Mouse (Mus musculus): ENCODE data around the gene Tnrc6b. TPM values are rescaled to one million over a fixed set of nuclear protein-coding genes. Genes with fewer than 3 reads are reported as not detected.
"Not testable (repeated sequence)": the region's sequence is repeated elsewhere in the genome, so short reads cannot be mapped to it uniquely, and the experiment has no call there.

The Tnrc6b gene
- total and polyA plus RNA-seq, 2 experiments from 2014 or later, result 32.2 to 33.5 TPM

GRCm38 (mm10) chr15:80899806-80900205, 188.7 kb downstream of the Tnrc6b start:
- Histone ChIP-seq H3K9ac (replicated peaks; ENCODE audit: low read length) (no peak overlapping the region), H3K36me3 (ENCODE audit: insufficient read depth, low read length) (peaks cover 55% of the 10 kb centered on the region)

GRCm38 (mm10) chr15:80901806-80902513, 190.8 kb downstream of the Tnrc6b start:
- Histone ChIP-seq H3K4me1 (ENCODE audit: insufficient read depth, low read length) (no peaks in the 10 kb centered on the region), H3K9ac (replicated peaks; ENCODE audit: low read length) (no peak overlapping the region), H3K36me3 (ENCODE audit: insufficient read depth, low read length) (peaks cover 54% of the 10 kb centered on the region), H3K27me3 (ENCODE audit: insufficient read depth, low read length) (no peaks in the 10 kb centered on the region), H3K9me3 (ENCODE audit: low read length) (no peaks in the 10 kb centered on the region), H3K4me3 (ENCODE audit: low read length) (no peak overlapping the region), H3K27ac (no peak overlapping the region), H3K4me2 (ENCODE audit: low read depth, low read length) (no peak overlapping the region)
- no peak for TF ChIP-seq CTCF (IDR thresholded peaks at IDR 0.05; ENCODE audit: low read depth)
- DNase-seq (ENCODE audit: low spot score) (no peak), ATAC-seq (no peak)
- WGBS, result 89% methylated on average over 6 of the region's 6 CpGs

More at GRCm38 (mm10) chr15:80899806-80900205, 188.7 kb downstream of the Tnrc6b start:
- Histone ChIP-seq H3K27ac (no peak overlapping the region), H3K4me3 (ENCODE audit: low read length) (no peak overlapping the region), H3K27me3 (ENCODE audit: insufficient read depth, low read length) (no peaks in the 10 kb centered on the region), H3K9me3 (ENCODE audit: low read length) (no peaks in the 10 kb centered on the region), H3K4me2 (ENCODE audit: low read depth, low read length) (no peak overlapping the region), H3K4me1 (ENCODE audit: insufficient read depth, low read length) (no peaks in the 10 kb centered on the region)
- ATAC-seq, result no peak
- WGBS, result 73% methylated on average over 2 of the region's 2 CpGs
- TF ChIP-seq CTCF (IDR thresholded peaks at IDR 0.05; ENCODE audit: low read depth), result no peak
- no peak for DNase-seq (ENCODE audit: low spot score)

GRCm38 (mm10) chr15:80904776-80905175, 193.7 kb downstream of the Tnrc6b start:
- not testable (repeated sequence) for ATAC-seq

GRCm38 (mm10) chr15:80910183-80910582, 199.1 kb downstream of the Tnrc6b start:
- ATAC-seq (no peak), DNase-seq (ENCODE audit: low spot score) (no peak)
- no peak for TF ChIP-seq CTCF (IDR thresholded peaks at IDR 0.05; ENCODE audit: low read depth)
- no peaks in the 10 kb centered on the region for H3K27me3 ChIP-seq (ENCODE audit: insufficient read depth, low read length)
- no peak overlapping the region for H3K27ac ChIP-seq
- H3K4me1 ChIP-seq (ENCODE audit: insufficient read depth, low read length), result no peaks in the 10 kb centered on the region
- H3K4me3 ChIP-seq (ENCODE audit: low read length), result no peak overlapping the region
- H3K4me2 ChIP-seq (ENCODE audit: low read depth, low read length), result no peak overlapping the region
- H3K36me3 ChIP-seq (ENCODE audit: insufficient read depth, low read length), result peaks cover 53% of the 10 kb centered on the region
- H3K9ac ChIP-seq (replicated peaks; ENCODE audit: low read length), result no peak overlapping the region
- no peaks in the 10 kb centered on the region for H3K9me3 ChIP-seq (ENCODE audit: low read length)
- 90% methylated on average over 3 of the region's 3 CpGs for WGBS

More at GRCm38 (mm10) chr15:80904776-80905175, 193.7 kb downstream of the Tnrc6b start:
- H3K4me2 ChIP-seq (ENCODE audit: low read depth, low read length); H3K4me3 ChIP-seq (ENCODE audit: low read length); H3K27ac ChIP-seq; H3K4me1 ChIP-seq (ENCODE audit: insufficient read depth, low read length); H3K9me3 ChIP-seq (ENCODE audit: low read length); H3K9ac ChIP-seq (replicated peaks; ENCODE audit: low read length); H3K27me3 ChIP-seq (ENCODE audit: insufficient read depth, low read length); DNase-seq (ENCODE audit: low spot score): not testable (repeated sequence)
- 97% methylated on average over 6 of the region's 6 CpGs for WGBS
- peaks cover 51% of the 10 kb centered on the region for H3K36me3 ChIP-seq (ENCODE audit: insufficient read depth, low read length)

GRCm38 (mm10) chr15:80910790-80911531, 199.8 kb downstream of the Tnrc6b start:
- no peak overlapping the region for H3K4me2 ChIP-seq (ENCODE audit: low read depth, low read length)
- no peak for DNase-seq (ENCODE audit: low spot score)
- no peaks in the 10 kb centered on the region for H3K27me3 ChIP-seq (ENCODE audit: insufficient read depth, low read length)
- H3K9me3 ChIP-seq (ENCODE audit: low read length), result no peaks in the 10 kb centered on the region
- H3K4me1 ChIP-seq (ENCODE audit: insufficient read depth, low read length), result no peaks in the 10 kb centered on the region
- ATAC-seq, result no peak
- no peak overlapping the region for H3K9ac ChIP-seq (replicated peaks; ENCODE audit: low read length)
- WGBS, result 91% methylated on average over 4 of the region's 4 CpGs
- no peak for TF ChIP-seq CTCF (IDR thresholded peaks at IDR 0.05; ENCODE audit: low read depth)
- peaks cover 48% of the 10 kb centered on the region for H3K36me3 ChIP-seq (ENCODE audit: insufficient read depth, low read length)
- H3K4me3 ChIP-seq (ENCODE audit: low read length), result no peak overlapping the region
- H3K27ac ChIP-seq, result no peak overlapping the region

- ATAC-seq, result no peak
- H3K36me3 ChIP-seq (ENCODE audit: insufficient read depth, low read length), result peaks cover 50% of the 10 kb centered on the region
- WGBS, result 86% methylated on average over 3 of the region's 3 CpGs
Observed at GRCm38 (mm10) chr15:80912175-80912574, 201.1 kb downstream of the Tnrc6b start.

GRCm38 (mm10) chr15:80913803-80914202, 202.7 kb downstream of the Tnrc6b start:
- no peaks in the 10 kb centered on the region for H3K4me1 ChIP-seq (ENCODE audit: insufficient read depth, low read length)
- TF ChIP-seq CTCF (IDR thresholded peaks at IDR 0.05; ENCODE audit: low read depth), result no peak
- no peaks in the 10 kb centered on the region for H3K9me3 ChIP-seq (ENCODE audit: low read length)
- H3K27ac ChIP-seq, result no peak overlapping the region
- H3K9ac ChIP-seq (replicated peaks; ENCODE audit: low read length), result no peak overlapping the region
- H3K4me2 ChIP-seq (ENCODE audit: low read depth, low read length), result no peak overlapping the region
- 93% methylated on average over 1 of the region's 1 CpGs for WGBS
- H3K27me3 ChIP-seq (ENCODE audit: insufficient read depth, low read length), result no peaks in the 10 kb centered on the region
- H3K4me3 ChIP-seq (ENCODE audit: low read length), result no peak overlapping the region
- no peak for DNase-seq (ENCODE audit: low spot score)
- no peak for ATAC-seq
- peaks cover 51% of the 10 kb centered on the region for H3K36me3 ChIP-seq (ENCODE audit: insufficient read depth, low read length)

More at GRCm38 (mm10) chr15:80912175-80912574, 201.1 kb downstream of the Tnrc6b start:
- no peak overlapping the region for H3K4me3 ChIP-seq (ENCODE audit: low read length)
- no peak overlapping the region for H3K4me2 ChIP-seq (ENCODE audit: low read depth, low read length)
- H3K27ac ChIP-seq, result no peak overlapping the region
- no peak overlapping the region for H3K9ac ChIP-seq (replicated peaks; ENCODE audit: low read length)
- no peaks in the 10 kb centered on the region for H3K4me1 ChIP-seq (ENCODE audit: insufficient read depth, low read length)
- H3K27me3 ChIP-seq (ENCODE audit: insufficient read depth, low read length), result no peaks in the 10 kb centered on the region
- no peak for TF ChIP-seq CTCF (IDR thresholded peaks at IDR 0.05; ENCODE audit: low read depth)
- DNase-seq (ENCODE audit: low spot score), result no peak
- no peaks in the 10 kb centered on the region for H3K9me3 ChIP-seq (ENCODE audit: low read length)
